ENCODE assay signal across 10 mouse cellular contexts in genomic region chr3:10085396-10086119, GRCm38 (mm10). TPM values are rescaled to one million over a fixed set of nuclear protein-coding genes. Genes with fewer than 3 reads are reported as not detected.
DNase-seq lines count a peak whose midpoint lies in the region; ATAC-seq and TF ChIP-seq lines count a peak whose summit lies in the region.
"Had no signal": no experiment of that assay in that cellular context is flagged by ENCODE, and none has a peak within 500 bp of the region (broad histone marks: within the 10 kb centered on the region; RNA-seq: fewer than 3 reads in every experiment).

No protein-coding gene starts in this region.

- TF ChIP-seq POLR2A in lung, adult 2 months (IDR thresholded peaks at IDR 0.05; ENCODE audit: borderline replicate concordance, extremely low read depth, low read depth, low read length), result no peak

- no peak overlapping the region for H3K27ac ChIP-seq in intestine, embryonic 16.5 days (ENCODE audit: low read length)
- no peak overlapping the region for H3K27ac ChIP-seq in midbrain, embryonic 11.5 days (ENCODE audit: low read depth, low read length)
- H3K27ac ChIP-seq: limb, embryonic 13.5 days had no signal

- WGBS in lung, adult 2 months, result 70% methylated on average over 7 of the region's 7 CpGs
- 69% methylated on average over 7 of the region's 7 CpGs for WGBS in intestine, embryonic 16.5 days
- WGBS in midbrain, embryonic 11.5 days, result 91% methylated on average over 7 of the region's 7 CpGs

- no peak overlapping the region for H3K4me2 ChIP-seq in intestine, embryonic 16.5 days (ENCODE audit: low read depth, low read length)
- H3K4me2 ChIP-seq in midbrain, embryonic 11.5 days, result no peak overlapping the region
- H3K4me2 ChIP-seq: limb, embryonic 13.5 days had no signal

- peak; percentile 41 to 44 for DNase-seq in cerebellum, postnatal 10 days
- no peak for DNase-seq in cerebellum, adult 8-10 months
- peak; percentile 32 to 50 for DNase-seq in lung, adult 18-20 months
- no peak for DNase-seq in lung, adult 2 months
- DNase-seq in right cerebral cortex, postnatal 25 days, result no peak
- DNase-seq in midbrain, embryonic 11.5 days (ENCODE audit: low spot score, missing footprints), result no peak
- DNase-seq: thymus, postnatal 36 days had no signal

- no peak overlapping the region for H3K4me3 ChIP-seq in lung, adult 2 months (replicated peaks; ENCODE audit: extremely low read depth, low read depth, low read length)
- no peak overlapping the region for H3K4me3 ChIP-seq in intestine, embryonic 16.5 days (ENCODE audit: low read length)
- H3K4me3 ChIP-seq in megakaryocyte, embryonic 14.5 days (replicated peaks), result peak overlapping the region; percentile 14
- no peak overlapping the region for H3K4me3 ChIP-seq in midbrain, embryonic 11.5 days (ENCODE audit: low read depth, low read length)
- H3K4me3 ChIP-seq: limb, embryonic 13.5 days had no signal

- H3K4me1 ChIP-seq in lung, adult 2 months (ENCODE audit: control insufficient read depth, insufficient read depth, low read length), result no peaks in the 10 kb centered on the region; the same call in 1 of the 2 replicates
- peaks cover 3% of the 10 kb centered on the region; the same call in 1 of the 2 replicates for H3K4me1 ChIP-seq in intestine, embryonic 16.5 days (ENCODE audit: control insufficient read depth, insufficient read depth, low read length)
- H3K4me1 ChIP-seq in megakaryocyte, embryonic 14.5 days, result peaks cover 3% of the 10 kb centered on the region; the same call in 1 of the 2 replicates
- H3K4me1 ChIP-seq in midbrain, embryonic 11.5 days (ENCODE audit: control insufficient read depth, insufficient read depth, low read length), result no peaks in the 10 kb centered on the region

- H3K36me3 ChIP-seq in intestine, embryonic 16.5 days (ENCODE audit: control insufficient read depth, insufficient read depth, low read length), result no peaks in the 10 kb centered on the region
- no peaks in the 10 kb centered on the region for H3K36me3 ChIP-seq in megakaryocyte, embryonic 14.5 days (replicated peaks; ENCODE audit: low read length)
- no peaks in the 10 kb centered on the region for H3K36me3 ChIP-seq in midbrain, embryonic 11.5 days (ENCODE audit: control insufficient read depth, insufficient read depth, low read length)
- H3K36me3 ChIP-seq: limb, embryonic 13.5 days had no signal

- no peaks in the 10 kb centered on the region for H3K27me3 ChIP-seq in intestine, embryonic 16.5 days (replicated peaks; ENCODE audit: control insufficient read depth, insufficient read depth, low read length)
- peaks cover 18% of the 10 kb centered on the region for H3K27me3 ChIP-seq in megakaryocyte, embryonic 14.5 days (replicated peaks)
- H3K27me3 ChIP-seq in midbrain, embryonic 11.5 days (ENCODE audit: control insufficient read depth, insufficient read depth, low read length), result no peaks in the 10 kb centered on the region

- ATAC-seq in intestine, embryonic 16.5 days, result peak; percentile 68
- ATAC-seq in midbrain, embryonic 11.5 days (ENCODE audit: low FRiP score), result no peak

- TF ChIP-seq CTCF in lung, adult 2 months (IDR thresholded peaks at IDR 0.05; ENCODE audit: insufficient read depth, low read length), result no peak

- no peaks in the 10 kb centered on the region for H3K9me3 ChIP-seq in intestine, embryonic 16.5 days (ENCODE audit: control insufficient read depth, low read length)
- H3K9me3 ChIP-seq in megakaryocyte, embryonic 14.5 days, result no peaks in the 10 kb centered on the region
- no peaks in the 10 kb centered on the region for H3K9me3 ChIP-seq in midbrain, embryonic 11.5 days (ENCODE audit: control insufficient read depth, low read length)

- no peak overlapping the region for H3K9ac ChIP-seq in intestine, embryonic 16.5 days (ENCODE audit: low read depth, low read length)
- H3K9ac ChIP-seq in midbrain, embryonic 11.5 days (ENCODE audit: low read length), result no peak overlapping the region
- H3K9ac ChIP-seq: limb, embryonic 13.5 days had no signal

RNA-seq across cellular contexts. Expression of gene Gm9833, which starts 2.4 kb away (rescaled TPM):
- 0.22 TPM in 1 of 2 replicates, not detected in the other for polyA plus RNA-seq in lung, adult 2 months (2012; rRNA removed)
- 1.4 and 1.5 TPM in 2 replicates for polyA plus RNA-seq in intestine, embryonic 16.5 days (2015; fragmentation: Nextera tagmentation; extraction: Ambion mirVana)
- 3.4 TPM in 1 of 2 replicates, not detected in the other for polyA plus RNA-seq in megakaryocyte, embryonic 14.5 days (2012; ENCODE audit: insufficient read depth, low replicate concordance)
- polyA plus RNA-seq in midbrain, embryonic 11.5 days (2014; fragmentation: Nextera tagmentation; extraction: Ambion mirVana), result 8.5 and 11.5 TPM in 2 replicates

Comparison
In these comparisons a context has a peak if more than half of its experiments do, and no peak if none do; other contexts are left out.
1. DNase-seq: peak in cerebellum, postnatal 10 days (2 of 2) and lung, adult 18-20 months (2 of 2); none in cerebellum, adult 8-10 months (single experiment), lung, adult 2 months (single experiment), right cerebral cortex, postnatal 25 days (single experiment) and midbrain, embryonic 11.5 days (single experiment).